Mouse (Mus musculus) right cerebral cortex, postnatal 10 days (tissue): ENCODE results near the gene Pla2g6.
A peak's percentile ranks its signal among the peaks of the same experiment; 100 is the strongest.

ENCODE experiments used
- DNase-seq, 2 experiments: peaks; one replicate each; pipeline ENCODE4 v3.0.0; 2021; ENCODE audit warnings: low spot score in 2 of 2

The Pla2g6 gene

DNA sequence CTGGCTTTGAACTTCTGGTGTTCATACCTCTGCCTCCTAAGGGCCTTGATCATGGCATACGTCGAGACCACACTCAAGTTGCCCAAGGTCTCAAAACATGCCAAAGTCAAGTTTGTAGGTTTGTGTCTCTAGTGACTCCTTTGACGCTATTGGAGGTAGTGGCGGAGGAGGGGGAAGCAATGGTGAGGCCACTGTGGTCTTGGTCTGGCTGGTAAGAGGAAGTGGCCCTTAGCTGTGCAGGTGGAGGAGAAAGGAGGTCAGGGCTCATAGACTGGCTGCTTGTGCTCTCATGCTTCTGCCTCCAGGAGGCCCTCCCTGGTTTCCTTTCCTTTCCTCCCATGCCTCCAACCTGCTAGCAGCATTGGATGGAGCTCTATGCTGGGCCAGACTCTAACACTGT, 22.7 kb upstream of the Pla2g6 start:
- no peak for DNase-seq

- no peak for DNase-seq
Observed at GRCm38 (mm10) chr15:79348651-79349050, 20.5 kb upstream of the Pla2g6 start.

DNA sequence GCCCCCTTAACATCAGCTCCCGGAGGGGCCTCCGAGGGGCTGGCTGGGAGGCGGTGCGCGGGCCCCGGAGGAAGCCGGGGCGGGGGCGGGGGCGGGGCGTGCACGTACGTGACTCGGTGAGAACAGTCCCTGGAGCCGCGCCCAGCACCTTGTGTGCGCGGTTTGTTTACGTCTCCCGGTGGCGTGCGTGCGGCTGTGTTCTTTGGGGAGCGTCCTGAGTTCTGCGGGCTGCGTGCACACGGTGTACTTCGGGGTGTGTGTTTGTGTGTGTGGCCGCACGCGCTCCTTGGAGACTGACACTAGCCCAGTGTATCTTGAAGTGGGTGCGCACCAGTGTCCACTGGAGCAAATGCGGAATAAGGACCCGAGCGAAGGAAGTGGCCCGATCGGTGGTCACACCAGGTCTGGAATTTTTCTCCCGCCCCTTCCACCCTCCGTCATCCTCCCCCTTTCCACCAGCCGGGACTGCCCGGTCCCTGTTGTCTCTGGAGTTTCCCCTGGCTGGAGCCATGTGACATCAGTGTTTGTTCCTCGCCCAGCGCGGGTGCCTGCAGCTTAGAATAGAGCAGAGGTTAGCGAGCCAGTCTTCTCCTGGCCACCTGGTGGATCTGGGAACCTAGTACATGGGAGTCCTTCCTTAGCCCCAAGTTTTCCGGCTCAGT, 19.8 kb upstream of the Pla2g6 start:
- DNase-seq, result peak in 1 of 2 experiments; percentile 61

- peak; percentile 93 to 95 for DNase-seq
Observed at GRCm38 (mm10) chr15:79347165-79347844, 19.1 kb upstream of the Pla2g6 start.

GRCm38 (mm10) chr15:79346051-79346793, 18.0 kb upstream of the Pla2g6 start, which contains the start of gene Maff:
Maff (plus strand) TSS chr15:79346621.
- DNase-seq, result no peak

GRCm38 (mm10) chr15:79344627-79345026, 16.4 kb upstream of the Pla2g6 start:
- DNase-seq, result no peak

DNA sequence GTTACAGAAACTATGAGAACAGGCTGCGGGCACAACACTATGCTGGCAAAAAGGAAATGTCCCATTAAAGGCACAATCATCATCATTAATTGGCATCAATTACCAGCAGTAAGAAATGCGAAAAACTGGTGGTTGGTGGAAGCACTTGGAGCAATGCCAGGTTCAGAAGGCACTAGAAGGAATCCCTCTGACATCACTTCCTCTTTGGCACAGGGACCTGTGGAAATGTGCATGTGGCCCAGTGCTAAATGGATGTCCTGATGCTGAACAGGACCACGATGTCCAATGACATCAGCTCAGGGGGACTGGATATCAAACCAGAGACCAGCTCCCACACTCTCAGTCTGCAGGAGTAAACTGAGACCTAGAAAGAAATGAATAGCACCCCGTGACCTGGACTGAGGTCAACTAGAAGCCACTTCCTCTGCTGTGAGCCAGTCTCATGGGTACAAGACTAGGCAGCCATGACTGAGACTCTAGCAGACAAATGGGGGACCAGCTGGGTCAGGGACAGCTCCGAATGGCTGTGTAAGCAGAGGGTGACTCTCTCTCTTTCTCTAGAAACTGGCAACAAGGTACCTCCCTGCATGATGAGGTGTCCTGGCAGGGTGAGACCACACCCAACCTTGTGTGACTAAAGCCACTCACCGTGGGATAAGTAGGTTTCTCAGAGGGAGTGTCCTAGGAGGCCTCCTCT, 14.6 kb upstream of the Pla2g6 start:
- DNase-seq, result no peak

DNA sequence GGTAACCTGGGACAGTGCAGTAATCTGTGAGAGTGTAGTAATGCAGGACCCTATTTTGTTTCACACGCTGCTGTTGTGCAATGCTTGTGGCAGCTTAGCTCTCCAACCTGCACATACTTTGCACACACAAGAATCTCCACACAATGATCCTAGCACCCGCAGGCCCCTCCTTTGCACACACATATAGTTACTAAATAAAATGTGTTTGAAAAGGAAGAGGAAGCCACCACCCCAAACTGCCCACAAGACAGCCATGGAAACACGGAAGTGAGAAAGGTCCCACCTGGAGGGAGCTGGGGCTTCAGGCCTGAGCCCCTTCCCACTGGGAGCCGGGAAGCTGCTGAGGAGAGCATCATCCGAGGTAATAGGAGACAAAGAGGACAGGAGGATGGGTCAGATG, 10.8 kb upstream of the Pla2g6 start:
- DNase-seq, result no peak

DNA sequence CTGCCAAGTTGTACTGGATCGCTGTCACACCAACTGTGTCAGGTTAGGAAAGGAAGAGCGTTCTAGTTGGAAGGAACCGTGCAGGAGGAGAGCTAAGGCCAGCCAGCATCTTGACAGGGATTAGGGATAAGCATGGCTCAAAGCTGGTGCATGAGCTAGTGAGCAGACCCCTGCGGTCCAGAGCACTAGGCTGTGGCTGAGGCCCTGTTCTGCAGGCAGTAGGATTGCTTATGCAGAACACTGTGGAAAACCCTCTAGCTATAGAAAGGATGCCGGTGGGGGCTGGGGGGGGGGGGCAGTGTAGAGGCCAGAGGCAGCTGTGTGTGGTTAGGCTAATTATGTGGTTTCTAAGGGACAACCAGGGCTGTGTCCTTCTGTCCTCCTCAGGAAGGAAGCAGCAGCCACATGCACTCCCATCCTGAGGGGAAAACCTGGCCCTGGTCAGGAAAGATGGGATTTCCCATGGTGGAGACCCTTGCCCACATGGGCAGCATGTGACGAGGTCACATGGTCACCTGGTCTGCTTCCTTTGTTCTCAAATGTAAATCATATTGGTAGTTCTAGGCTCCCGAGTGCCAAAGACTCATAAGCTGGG, 7.0 kb upstream of the Pla2g6 start:
- DNase-seq, result no peak

GRCm38 (mm10) chr15:79333409-79333808, 5.2 kb upstream of the Pla2g6 start:
- no peak for DNase-seq

- no peak for DNase-seq
Observed at GRCm38 (mm10) chr15:79330521-79330920, 2.3 kb upstream of the Pla2g6 start.

GRCm38 (mm10) chr15:79329979-79330363, 1.8 kb upstream of the Pla2g6 start:
- DNase-seq, result no peak

GRCm38 (mm10) chr15:79329346-79329978, 1.3 kb upstream of the Pla2g6 start:
- DNase-seq, result no peak

- no peak for DNase-seq
Observed at GRCm38 (mm10) chr15:79328939-79329275, 717 bp upstream of the Pla2g6 start.

DNA sequence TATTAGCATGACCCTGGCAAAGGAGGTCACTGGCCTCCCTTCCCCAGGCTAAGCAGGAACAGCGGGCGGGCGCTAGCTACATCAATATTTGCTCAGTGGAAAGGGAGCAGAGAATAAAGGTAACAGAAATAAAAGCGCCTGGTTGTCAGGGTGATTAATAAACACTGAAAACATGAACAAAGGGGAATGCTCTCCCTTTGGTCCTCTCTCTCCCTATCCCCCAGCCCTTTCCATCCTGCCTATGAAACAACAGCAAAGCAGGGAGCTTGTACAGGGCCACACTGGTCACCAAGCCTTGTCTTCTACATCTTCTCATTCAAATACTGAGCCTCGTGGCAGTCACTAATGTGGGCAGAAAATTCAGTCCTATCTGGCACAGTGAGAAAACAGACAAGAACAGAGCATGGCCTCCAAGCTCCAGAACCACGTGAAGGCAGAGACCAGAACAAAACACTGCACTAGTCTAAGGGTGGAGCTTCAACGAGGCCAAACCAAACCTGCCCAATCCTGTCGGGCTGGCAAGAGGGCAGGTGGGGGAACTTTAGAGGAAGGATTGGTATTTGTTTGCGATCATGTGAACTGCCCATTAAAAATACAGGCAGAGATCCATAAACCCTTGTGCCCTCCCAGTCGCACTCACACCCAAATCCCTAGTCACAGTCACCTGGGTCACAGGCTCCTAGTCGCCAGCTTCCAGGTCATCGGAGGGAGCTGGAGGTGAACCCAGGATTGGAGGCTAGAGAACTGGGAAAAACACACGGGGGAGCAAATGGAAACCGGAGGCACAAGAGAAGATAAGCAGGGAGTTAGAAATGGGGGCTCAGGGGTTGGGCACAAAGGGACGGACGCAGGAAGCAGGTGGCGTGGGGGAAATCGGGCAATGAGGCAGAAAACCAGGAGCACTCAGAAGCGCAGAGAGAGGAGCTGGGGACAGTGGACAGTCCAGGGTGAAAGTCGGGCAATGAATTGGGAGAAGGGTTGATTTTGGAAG, 924 bp downstream of the Pla2g6 start:
- DNase-seq, result peak in 1 of 2 experiments; percentile 38

DNA sequence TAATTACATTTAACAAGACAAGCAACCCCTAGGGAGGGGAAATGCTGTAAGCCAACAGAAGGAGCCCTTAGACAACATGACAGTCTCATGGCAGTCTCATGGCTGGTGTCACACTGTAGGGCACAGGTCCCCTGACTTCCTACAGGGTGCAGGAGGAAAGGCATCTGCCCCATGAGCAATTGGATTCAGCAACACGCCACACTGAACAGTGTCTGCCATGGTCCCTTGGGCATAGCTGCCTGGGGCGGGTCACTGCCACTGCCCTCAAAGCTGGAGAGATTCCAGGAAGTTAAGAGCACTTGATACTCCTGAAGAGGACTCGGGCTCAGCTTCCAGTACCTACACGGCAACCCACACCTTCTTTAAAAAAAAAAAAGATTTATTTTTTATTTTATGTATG, 1.9 kb downstream of the Pla2g6 start:
- no peak for DNase-seq

GRCm38 (mm10) chr15:79325742-79326141, 2.4 kb downstream of the Pla2g6 start:
- no peak for DNase-seq

DNA sequence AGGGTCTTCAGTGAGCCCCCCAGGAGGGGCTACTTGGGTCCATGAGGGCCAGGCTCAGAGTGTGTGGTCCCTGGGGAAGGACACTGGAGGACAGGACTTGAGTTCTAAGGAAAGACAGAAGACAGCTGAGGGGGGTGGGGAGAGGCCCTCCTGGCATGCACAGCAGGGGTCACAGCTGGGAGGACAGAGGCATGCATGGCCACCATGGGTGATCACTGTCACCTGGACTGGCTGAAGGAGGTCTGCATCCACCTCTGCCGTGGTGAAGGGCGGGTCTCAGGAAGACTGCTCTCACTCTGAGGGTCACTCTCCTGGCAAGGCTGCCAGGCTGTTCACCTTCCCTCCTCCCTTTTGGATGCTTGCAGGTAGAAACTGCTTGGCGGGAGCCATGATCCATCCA, 3.8 kb downstream of the Pla2g6 start:
- no peak for DNase-seq

DNA sequence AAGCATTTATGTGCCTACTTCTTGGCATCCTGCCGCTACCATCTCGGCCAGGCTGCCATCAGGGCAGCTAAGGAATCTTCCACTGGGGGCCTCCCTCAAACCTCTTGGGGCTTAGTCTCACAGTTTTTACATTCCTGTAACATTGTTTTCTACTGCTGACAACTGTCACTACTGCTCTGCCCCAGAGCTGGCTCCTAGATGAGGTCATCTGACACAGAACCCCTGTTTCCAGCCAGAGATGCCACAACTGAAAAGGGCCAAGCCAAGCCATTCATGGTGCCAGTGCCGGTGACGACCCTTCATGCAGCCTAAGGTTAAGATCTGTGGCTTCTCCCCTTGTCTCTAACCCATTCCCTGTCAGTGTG, 4.4 kb downstream of the Pla2g6 start:
- no peak for DNase-seq
